Mouse (Mus musculus): ENCODE results near the gene Trafd1.
A peak's percentile ranks its signal among the peaks of the same experiment; 100 is the strongest.
"Not testable (repeated sequence)": the region's sequence is repeated elsewhere in the genome, so short reads cannot be mapped to it uniquely, and the experiment has no call there.

Trafd1 gene

GRCm38 (mm10) chr5:121331731-121332130, 53.7 kb downstream of the Trafd1 start:
- no peak for DNase-seq (ENCODE audit: low read depth, low spot score)

GRCm38 (mm10) chr5:121330154-121330816, 55.1 kb downstream of the Trafd1 start:
- not testable (repeated sequence) for DNase-seq (ENCODE audit: low read depth, low spot score)

GRCm38 (mm10) chr5:121329333-121330058, 55.9 kb downstream of the Trafd1 start:
- no peak for DNase-seq (ENCODE audit: low read depth, low spot score)

GRCm38 (mm10) chr5:121326079-121326805, 59.2 kb downstream of the Trafd1 start:
- DNase-seq (ENCODE audit: low read depth, low spot score) = peak; percentile 12

Data from mesoderm, embryonic 11.5 days (tissue).